Mouse (Mus musculus) ES-Bruce4 (cell line): Measurements from ENCODE around the gene Dot1l. TPM values are rescaled to one million over a fixed set of nuclear protein-coding genes. Genes with fewer than 3 reads are reported as not detected.

Experiments used
- H3K27ac ChIP-seq: 2 replicates; pipeline ENCODE4 v1.5.1; 2012; ENCODE audit warnings: low read length, inconsistent platforms; ENCODE audit not compliant: insufficient read depth
- H3K27me3 ChIP-seq: 2 replicates; pipeline ENCODE4 v1.6.1; 2012; ENCODE audit warnings: mild to moderate bottlenecking, low read length, inconsistent platforms; ENCODE audit not compliant: control insufficient read depth, poor library complexity, insufficient read depth, severe bottlenecking
- H3K36me3 ChIP-seq: 2 replicates; pipeline ENCODE4 v1.6.1; 2012; ENCODE audit warnings: inconsistent platforms, mild to moderate bottlenecking, low read length, moderate library complexity; ENCODE audit not compliant: control insufficient read depth, poor library complexity, insufficient read depth, severe bottlenecking
- H3K4me1 ChIP-seq: one replicate; pipeline ENCODE4 v1.8.1; 2011; ENCODE audit warnings: low read length; ENCODE audit not compliant: control insufficient read depth, insufficient read depth
- H3K4me3 ChIP-seq: 2 replicates; pipeline ENCODE4 v1.5.1; 2011; ENCODE audit warnings: low read depth, mild to moderate bottlenecking, low read length
- H3K9ac ChIP-seq: 2 replicates; pipeline ENCODE4 v1.6.1; 2012; ENCODE audit warnings: low read depth, mild to moderate bottlenecking, inconsistent platforms; ENCODE audit not compliant: poor library complexity, severe bottlenecking
- H3K9me3 ChIP-seq: replicated peaks from 2 replicates; pipeline ENCODE4 v1.6.1; 2012; ENCODE audit warnings: mild to moderate bottlenecking, low read length, inconsistent platforms; ENCODE audit not compliant: control insufficient read depth, poor library complexity, insufficient read depth, severe bottlenecking
- CTCF ChIP-seq: IDR thresholded peaks from one replicate; pipeline ENCODE4 v1.8.1; 2011; ENCODE audit warnings: low read depth, low read length
- EP300 ChIP-seq: IDR thresholded peaks from 2 replicates; pipeline ENCODE4 v1.6.1; 2011; ENCODE audit warnings: low read depth, low read length; ENCODE audit not compliant: insufficient read depth
- POLR2A ChIP-seq: IDR thresholded peaks from one replicate; pipeline ENCODE4 v1.8.1; 2011; ENCODE audit warnings: low read length; ENCODE audit not compliant: insufficient read depth
- polyA plus RNA-seq: library from polyadenylated mRNA; stranded (reverse); fragments of >200 nt; gene quantifications from 2 replicates; pipeline ENCODE4 v1.2.4, GENCODE M21; 2011; ENCODE audit warnings: low read depth; ENCODE audit not compliant: missing spikeins, insufficient read depth, insufficient read length

Gene Dot1l
- polyA plus RNA-seq, 1 experiment: 42.6 TPM

DNA sequence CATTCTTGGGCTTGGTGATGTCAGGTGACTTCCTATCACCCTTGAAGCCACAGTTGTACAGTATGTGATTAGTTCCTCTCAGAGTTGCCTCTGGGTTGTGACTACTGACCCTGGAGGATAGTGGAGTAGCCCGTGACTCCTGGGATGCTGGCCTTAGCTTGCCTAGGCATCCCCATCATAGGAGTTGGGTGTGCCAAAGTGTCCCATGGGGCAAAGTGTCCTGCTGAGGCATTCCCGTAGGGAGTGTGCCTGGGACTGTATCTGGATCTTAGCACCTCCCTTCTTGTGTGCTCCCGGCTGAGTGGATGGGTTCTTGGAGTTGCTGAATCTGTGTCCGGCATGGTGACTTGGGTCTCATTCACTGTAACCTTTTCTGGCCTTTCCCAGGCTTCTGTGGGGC lies 20.0 kb downstream of the Dot1l start:
- H3K4me1 ChIP-seq: no peaks in the 10 kb centered on the region
- no peak overlapping the region for H3K4me3 ChIP-seq
- no peaks in the 10 kb centered on the region for H3K9me3 ChIP-seq
- no peaks in the 10 kb centered on the region for H3K27me3 ChIP-seq
- no peak overlapping the region for H3K9ac ChIP-seq
- H3K36me3 ChIP-seq: peaks cover 34% of the 10 kb centered on the region
- no peak overlapping the region for H3K27ac ChIP-seq
- TF ChIP-seq POLR2A (no peak), EP300 (no peak), CTCF (no peak)

DNA sequence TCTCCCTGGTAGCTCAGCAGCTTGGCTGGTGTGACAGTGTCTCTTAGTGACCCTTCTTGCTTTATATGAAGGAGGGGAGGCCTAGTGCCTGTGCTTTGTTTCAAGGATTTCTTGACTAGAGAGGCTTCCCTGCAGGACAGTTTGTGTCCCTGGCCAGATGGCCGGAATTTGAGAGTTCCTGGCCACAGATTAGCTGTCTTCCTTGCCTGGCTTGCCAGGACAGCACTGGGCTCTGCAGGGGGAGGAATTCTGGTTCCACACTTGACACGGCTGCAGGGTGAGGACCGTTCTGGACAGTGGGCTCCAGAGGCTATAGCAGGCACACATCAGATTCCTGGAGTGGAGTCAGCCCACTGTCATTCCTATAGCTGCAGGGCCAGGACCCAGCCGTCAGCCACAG lies 20.7 kb downstream of the Dot1l start:
- Histone ChIP-seq H3K27me3 (no peaks in the 10 kb centered on the region), H3K9me3 (no peaks in the 10 kb centered on the region), H3K4me1 (no peaks in the 10 kb centered on the region), H3K36me3 (peaks cover 35% of the 10 kb centered on the region), H3K4me3 (no peak overlapping the region), H3K9ac (no peak overlapping the region), H3K27ac (no peak overlapping the region)
- TF ChIP-seq CTCF (no peak), POLR2A (no peak), EP300 (no peak)

DNA sequence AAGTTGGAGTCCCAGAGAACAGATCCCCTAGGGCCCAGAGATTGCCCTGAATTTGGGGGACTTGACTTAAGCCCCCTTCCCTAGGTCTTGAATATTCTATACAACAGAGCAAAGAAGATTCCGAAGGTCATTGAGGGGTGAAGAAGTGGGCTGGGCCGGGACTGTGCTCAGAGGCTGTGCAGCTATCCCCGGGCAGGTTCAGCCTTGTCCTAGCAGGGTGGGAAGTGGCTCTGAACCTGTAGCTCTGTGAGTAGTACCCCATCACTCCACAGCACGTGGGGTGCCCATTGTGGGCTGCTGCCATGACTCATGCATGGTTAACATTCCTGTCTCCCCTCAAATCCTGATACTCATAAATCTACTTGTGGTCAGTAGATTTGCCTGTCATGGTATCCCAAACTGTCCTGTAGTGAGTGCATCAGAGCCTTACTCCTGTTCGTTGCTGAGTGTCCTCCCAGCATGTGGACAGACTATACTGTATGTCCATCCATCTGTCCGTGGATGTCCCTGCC lies 21.4 kb downstream of the Dot1l start:
- H3K4me1 ChIP-seq: no peaks in the 10 kb centered on the region
- no peaks in the 10 kb centered on the region for H3K9me3 ChIP-seq
- H3K27ac ChIP-seq: no peak overlapping the region
- no peak for TF ChIP-seq POLR2A
- no peak for TF ChIP-seq EP300
- no peaks in the 10 kb centered on the region for H3K27me3 ChIP-seq
- no peak overlapping the region for H3K9ac ChIP-seq
- peaks cover 32% of the 10 kb centered on the region for H3K36me3 ChIP-seq
- H3K4me3 ChIP-seq: no peak overlapping the region

DNA sequence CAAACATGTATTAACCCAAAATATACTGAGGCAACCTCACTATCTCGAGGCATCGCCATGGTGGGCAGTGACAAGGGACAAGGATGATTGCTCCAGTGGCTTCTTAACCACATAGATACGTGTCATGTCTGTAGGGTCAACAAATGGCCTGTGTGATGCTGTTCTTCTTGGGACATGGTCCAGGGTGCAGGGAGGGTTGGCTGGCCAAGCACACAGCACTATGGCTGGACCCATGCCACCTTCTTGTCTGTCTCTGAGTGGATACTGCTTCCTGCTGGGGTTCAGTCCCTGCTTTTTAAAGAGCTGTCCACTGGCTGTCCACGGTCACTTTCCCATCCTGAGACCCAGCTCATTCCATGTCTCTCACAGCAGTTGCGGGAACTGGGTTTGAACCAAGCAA lies 22.1 kb downstream of the Dot1l start:
- no peak overlapping the region for H3K9ac ChIP-seq
- H3K27ac ChIP-seq: no peak overlapping the region
- TF ChIP-seq CTCF: no peak
- TF ChIP-seq EP300: no peak
- no peak for TF ChIP-seq POLR2A
- no peaks in the 10 kb centered on the region for H3K27me3 ChIP-seq
- no peaks in the 10 kb centered on the region for H3K9me3 ChIP-seq
- H3K4me1 ChIP-seq: no peaks in the 10 kb centered on the region
- peaks cover 26% of the 10 kb centered on the region for H3K36me3 ChIP-seq
- H3K4me3 ChIP-seq: no peak overlapping the region

DNA sequence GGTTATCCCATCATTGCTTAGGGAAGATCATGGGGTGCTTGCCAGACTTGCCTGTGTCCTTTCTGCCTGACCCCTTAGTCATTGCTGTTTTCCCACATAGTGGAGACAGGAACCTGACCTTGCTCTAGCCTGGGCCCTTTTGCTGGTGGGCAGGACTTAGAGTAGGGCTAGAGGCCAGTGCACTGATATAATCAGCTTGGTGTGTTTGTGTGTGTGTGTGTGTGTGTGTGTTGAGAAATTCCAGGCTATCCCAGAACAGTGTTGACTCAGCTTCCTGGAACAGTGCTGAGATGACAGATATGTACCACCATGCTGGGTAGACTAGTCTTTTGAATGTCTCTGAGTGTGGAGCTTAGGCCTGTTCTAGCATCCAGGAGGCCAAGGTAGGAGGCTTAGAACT lies 24.6 kb downstream of the Dot1l start:
- Histone ChIP-seq H3K4me1 (no peaks in the 10 kb centered on the region), H3K9me3 (no peaks in the 10 kb centered on the region), H3K36me3 (peaks cover 39% of the 10 kb centered on the region), H3K4me3 (no peak overlapping the region), H3K9ac (no peak overlapping the region), H3K27ac (no peak overlapping the region), H3K27me3 (no peaks in the 10 kb centered on the region)
- no peak for TF ChIP-seq EP300
- no peak for TF ChIP-seq POLR2A
- no peak for TF ChIP-seq CTCF

DNA sequence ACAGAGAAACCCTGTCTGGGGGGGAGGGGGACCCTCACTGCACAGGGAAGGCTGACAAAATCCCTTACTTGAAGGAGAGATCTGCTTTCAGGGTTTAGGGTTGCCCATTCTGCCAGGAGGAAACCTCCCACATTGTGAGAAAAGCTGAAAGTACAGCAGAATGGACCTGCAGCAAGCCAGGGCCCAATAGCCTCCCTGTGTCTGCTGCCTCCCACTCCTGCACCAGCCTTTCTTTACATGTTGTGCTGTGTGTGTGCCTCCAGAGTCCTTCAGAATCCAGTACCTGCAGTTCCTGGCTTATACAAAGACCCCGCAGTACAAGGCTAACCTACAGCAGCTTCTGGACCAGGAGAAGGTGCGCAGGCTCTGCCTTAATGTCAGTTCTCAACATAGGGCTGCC lies 29.3 kb downstream of the Dot1l start:
- Histone ChIP-seq H3K27ac (no peak overlapping the region), H3K9me3 (no peaks in the 10 kb centered on the region), H3K27me3 (no peaks in the 10 kb centered on the region), H3K9ac (no peak overlapping the region), H3K4me3 (no peak overlapping the region), H3K4me1 (no peaks in the 10 kb centered on the region), H3K36me3 (peaks cover 46% of the 10 kb centered on the region)
- TF ChIP-seq CTCF (no peak), POLR2A (no peak), EP300 (no peak)
